Mouse (Mus musculus) right cerebral cortex, postnatal 4 days (tissue): ENCODE measurements around the gene Ppp4r3a.

Experiments used
- DNase-seq: peaks from one replicate; pipeline ENCODE4 v3.0.0-alpha.2; 2022

Ppp4r3a gene

DNA sequence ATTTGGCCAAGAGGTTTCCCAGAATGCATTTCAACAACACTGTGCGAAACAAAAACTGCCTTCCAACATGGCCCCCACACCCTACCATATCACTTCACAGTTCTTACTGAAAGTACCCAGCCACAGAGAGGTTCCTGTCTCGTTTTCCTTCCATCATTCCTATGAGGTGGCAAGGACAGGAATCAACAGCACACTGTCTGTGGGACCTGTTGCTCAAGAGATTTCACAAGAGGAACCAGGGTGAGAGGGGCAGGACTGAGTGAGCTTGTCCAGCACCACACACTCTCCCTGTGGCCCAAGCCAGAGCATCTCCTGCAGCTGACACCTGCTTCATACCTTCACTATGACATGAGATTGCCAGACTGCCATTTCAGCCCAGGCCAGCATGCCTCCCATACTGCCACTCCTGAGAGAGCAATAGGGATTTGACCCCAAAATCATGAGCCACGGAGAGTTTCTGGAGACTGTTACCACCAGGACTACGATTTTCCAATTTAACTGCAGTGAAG, 93.7 kb downstream of the Ppp4r3a start:
- no peak for DNase-seq
